Comparison of ENCODE assay signal across 15 mouse cellular contexts in the genomic region with DNA sequence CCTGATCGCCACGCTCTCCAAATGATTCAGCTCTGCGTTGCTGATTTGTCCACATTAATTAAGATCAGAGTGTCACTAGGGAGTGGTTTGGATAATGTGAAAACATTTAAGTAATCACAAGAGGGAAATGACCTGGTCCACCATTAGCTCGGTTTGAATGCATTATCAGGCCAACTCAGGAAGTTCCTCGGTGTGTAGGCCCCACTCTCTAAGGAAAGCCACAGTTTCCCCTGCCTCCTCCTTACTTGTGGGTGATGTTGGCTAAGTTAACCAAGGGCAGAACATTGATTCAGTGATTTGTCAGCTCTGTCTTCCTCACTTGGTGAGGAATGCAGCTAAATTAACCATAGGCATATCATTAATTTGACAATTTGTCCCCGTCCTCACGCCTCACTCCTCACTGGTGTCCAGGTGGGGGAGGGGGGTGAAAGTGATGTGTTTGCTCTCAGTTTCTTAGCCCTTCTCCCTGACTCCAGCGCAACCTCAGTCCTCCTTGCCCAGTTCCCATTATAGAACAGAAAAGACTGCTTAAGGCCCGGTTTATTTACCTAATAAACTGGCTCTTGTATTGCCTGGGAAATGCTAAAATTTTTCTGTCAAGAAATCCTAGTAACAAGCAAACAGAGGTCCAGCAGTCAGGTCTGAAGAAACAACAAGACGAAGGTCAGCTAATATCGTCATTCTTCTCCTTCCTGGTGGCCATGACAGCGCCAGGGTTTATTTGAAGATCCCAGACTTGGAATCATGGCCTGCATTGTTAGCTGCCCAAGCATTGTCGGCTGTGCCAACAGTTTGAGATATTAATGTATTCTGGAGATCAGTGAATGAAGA.
DNase-seq lines count a peak whose midpoint lies in the region; ATAC-seq lines count a peak whose summit lies in the region.
"Had no signal": no experiment of that assay in that cellular context is flagged by ENCODE, and none has a peak within 500 bp of the region (broad histone marks: within the 10 kb centered on the region; RNA-seq: fewer than 3 reads in every experiment).

No protein-coding gene starts in this region.

- H3K4me3 ChIP-seq in neural tube, embryonic 11.5 days (ENCODE audit: low read depth, low read length) = no peak overlapping the region
- H3K4me3 ChIP-seq in forebrain, embryonic 15.5 days = no peak overlapping the region
- no peak overlapping the region for H3K4me3 ChIP-seq in limb, embryonic 13.5 days
- H3K4me3 ChIP-seq in stomach, embryonic 15.5 days (replicated peaks) = no peak overlapping the region
- no peak overlapping the region for H3K4me3 ChIP-seq in liver, embryonic 11.5 days (ENCODE audit: low read depth, low read length)

- no peak for ATAC-seq in neural tube, embryonic 11.5 days (ENCODE audit: insufficient read depth, low FRiP score, low TSS enrichment)
- ATAC-seq in forebrain, embryonic 15.5 days (replicated peaks) = no peak
- ATAC-seq in limb, embryonic 13.5 days (ENCODE audit: low FRiP score, low read depth) = no peak
- ATAC-seq in stomach, embryonic 15.5 days (ENCODE audit: insufficient read depth, low FRiP score, low read depth) = no peak
- ATAC-seq in liver, embryonic 11.5 days (replicated peaks; ENCODE audit: low FRiP score) = no peak
- ATAC-seq: liver, postnatal 0 days had no signal

- H3K4me1 ChIP-seq in neural tube, embryonic 11.5 days (ENCODE audit: control insufficient read depth, insufficient read depth, low read length) = peaks cover 42% of the 10 kb centered on the region
- peaks cover 36% of the 10 kb centered on the region for H3K4me1 ChIP-seq in forebrain, embryonic 15.5 days
- peaks cover 47% of the 10 kb centered on the region for H3K4me1 ChIP-seq in limb, embryonic 13.5 days
- peaks cover 22% of the 10 kb centered on the region for H3K4me1 ChIP-seq in stomach, embryonic 15.5 days
- peaks cover 3% of the 10 kb centered on the region; the same call in 1 of the 2 replicates for H3K4me1 ChIP-seq in liver, embryonic 11.5 days (replicated peaks; ENCODE audit: control insufficient read depth, insufficient read depth, low read length)

- peak; percentile 34 for DNase-seq in neural tube, embryonic 11.5 days (ENCODE audit: low spot score)
- DNase-seq in neural tube, embryonic 10.5 days (ENCODE audit: extremely low spot score, low spot score) = no peak
- no peak for DNase-seq in right cerebral cortex, postnatal 25 days
- DNase-seq in frontal cortex, postnatal 25 days (ENCODE audit: low spot score in 2 of 2) = no peak
- DNase-seq in liver, embryonic 11.5 days (ENCODE audit: low spot score) = no peak
- DNase-seq: cerebellum, adult 18-20 months; kidney, adult 18-20 months; liver, postnatal 0 days; right cerebral cortex, postnatal 14 days; thymus, postnatal 25 days had no signal

- H3K9ac ChIP-seq in neural tube, embryonic 11.5 days (ENCODE audit: low read length) = peak overlapping the region; percentile 2; the same call in 1 of the 2 replicates
- no peak overlapping the region for H3K9ac ChIP-seq in forebrain, embryonic 15.5 days (replicated peaks)
- no peak overlapping the region for H3K9ac ChIP-seq in limb, embryonic 13.5 days
- no peak overlapping the region for H3K9ac ChIP-seq in stomach, embryonic 15.5 days
- H3K9ac ChIP-seq in liver, embryonic 11.5 days (ENCODE audit: low read depth, low read length) = no peak overlapping the region
- H3K9ac ChIP-seq: liver, postnatal 0 days had no signal

- H3K4me2 ChIP-seq in neural tube, embryonic 11.5 days (ENCODE audit: low read depth) = no peak overlapping the region
- H3K4me2 ChIP-seq in forebrain, embryonic 15.5 days (replicated peaks) = no peak overlapping the region
- H3K4me2 ChIP-seq in limb, embryonic 13.5 days (replicated peaks) = peak overlapping the region; percentile 34; the same call in 1 of the 2 replicates
- H3K4me2 ChIP-seq in stomach, embryonic 15.5 days = no peak overlapping the region
- H3K4me2 ChIP-seq in liver, embryonic 11.5 days = no peak overlapping the region
- H3K4me2 ChIP-seq: heart, embryonic 11.5 days had no signal

- 36% methylated on average over 13 of the region's 13 CpGs for WGBS in neural tube, embryonic 11.5 days
- WGBS in forebrain, embryonic 15.5 days = 16% methylated on average over 13 of the region's 13 CpGs
- WGBS in limb, embryonic 13.5 days = 42% methylated on average over 13 of the region's 13 CpGs
- WGBS in stomach, embryonic 15.5 days = 44% methylated on average over 13 of the region's 13 CpGs
- WGBS in liver, embryonic 11.5 days = 39% methylated on average over 13 of the region's 13 CpGs

- H3K9me3 ChIP-seq in neural tube, embryonic 11.5 days (ENCODE audit: control insufficient read depth, low read length) = no peaks in the 10 kb centered on the region
- no peaks in the 10 kb centered on the region for H3K9me3 ChIP-seq in forebrain, embryonic 15.5 days
- H3K9me3 ChIP-seq in limb, embryonic 13.5 days = no peaks in the 10 kb centered on the region
- no peaks in the 10 kb centered on the region for H3K9me3 ChIP-seq in stomach, embryonic 15.5 days
- no peaks in the 10 kb centered on the region for H3K9me3 ChIP-seq in liver, embryonic 11.5 days (ENCODE audit: control insufficient read depth, low read length)

- no peaks in the 10 kb centered on the region for H3K27me3 ChIP-seq in neural tube, embryonic 11.5 days (ENCODE audit: control insufficient read depth, insufficient read depth, low read length)
- H3K27me3 ChIP-seq in forebrain, embryonic 15.5 days = peaks cover 8% of the 10 kb centered on the region; the same call in 1 of the 2 replicates
- peaks cover 4% of the 10 kb centered on the region for H3K27me3 ChIP-seq in limb, embryonic 13.5 days
- H3K27me3 ChIP-seq in stomach, embryonic 15.5 days (replicated peaks) = no peaks in the 10 kb centered on the region
- no peaks in the 10 kb centered on the region for H3K27me3 ChIP-seq in liver, embryonic 11.5 days (replicated peaks; ENCODE audit: control insufficient read depth, insufficient read depth, low read length)
- H3K27me3 ChIP-seq: CH12.LX had no signal

- H3K27ac ChIP-seq in neural tube, embryonic 11.5 days (ENCODE audit: low read depth, low read length) = peak overlapping the region; percentile 87
- H3K27ac ChIP-seq in forebrain, embryonic 15.5 days (replicated peaks) = peak overlapping the region; percentile 77
- no peak overlapping the region for H3K27ac ChIP-seq in limb, embryonic 13.5 days
- H3K27ac ChIP-seq in stomach, embryonic 15.5 days = peak overlapping the region; percentile 58
- H3K27ac ChIP-seq in liver, embryonic 11.5 days (ENCODE audit: low read depth, low read length) = no peak overlapping the region

- H3K36me3 ChIP-seq in neural tube, embryonic 11.5 days (ENCODE audit: control insufficient read depth, insufficient read depth, low read length) = no peaks in the 10 kb centered on the region
- H3K36me3 ChIP-seq in forebrain, embryonic 15.5 days = no peaks in the 10 kb centered on the region
- H3K36me3 ChIP-seq in limb, embryonic 13.5 days = no peaks in the 10 kb centered on the region
- H3K36me3 ChIP-seq in stomach, embryonic 15.5 days = no peaks in the 10 kb centered on the region
- no peaks in the 10 kb centered on the region for H3K36me3 ChIP-seq in liver, embryonic 11.5 days (ENCODE audit: control insufficient read depth, insufficient read depth, low read length)

Comparison
In these comparisons a context has a peak if more than half of its experiments do, and no peak if none do; other contexts are left out.
1. H3K27ac ChIP-seq: peak in neural tube, embryonic 11.5 days (single experiment), forebrain, embryonic 15.5 days (single experiment) and stomach, embryonic 15.5 days (single experiment); none in limb, embryonic 13.5 days (single experiment) and liver, embryonic 11.5 days (single experiment).